Mouse (Mus musculus) ES-E14 (cell line): ENCODE measurements at regions not wholly inside any gene's neighbourhood (a gene's known extent, or its start where the extent isn't known, plus 50 kb on each side); places are given as distances from the start of the nearest gene placed in this dataset.

Source experiments
- DNase-seq: peaks from one replicate; pipeline ENCODE4 v3.0.0-alpha.2; 2013; ENCODE audit warnings: low read depth, low spot score
- H3K27ac ChIP-seq: 2 replicates; pipeline ENCODE4 v1.5.1; 2012; ENCODE audit warnings: low read depth, mild to moderate bottlenecking, low read length, moderate library complexity, mixed read lengths; ENCODE audit not compliant: poor library complexity, insufficient read depth, severe bottlenecking
- H3K36me3 ChIP-seq: 2 replicates; pipeline ENCODE4 v1.6.1; 2012; ENCODE audit warnings: mild to moderate bottlenecking, low read length, moderate library complexity, mixed read lengths; ENCODE audit not compliant: control insufficient read depth, poor library complexity, insufficient read depth, severe bottlenecking
- H3K4me1 ChIP-seq, 2 experiments: fragments of 150-350 bp in 1 of 2; sonication (generic) in 1 of 2; 2 replicates each; pipeline ENCODE4 v1.6.1; 2012; ENCODE audit warnings: low read length in 2 of 2, mild to moderate bottlenecking in 1 of 2, mixed read lengths in 1 of 2; ENCODE audit not compliant: control insufficient read depth in 2 of 2, insufficient read depth in 2 of 2, poor library complexity in 1 of 2
- H3K4me3 ChIP-seq, 2 experiments: fragments of 150-350 bp in 1 of 2; sonication (generic) in 1 of 2; 2 replicates each; pipeline ENCODE4 v1.5.1; 2012; ENCODE audit warnings: low read length in 2 of 2, low read depth in 1 of 2, mild to moderate bottlenecking in 1 of 2, mixed read lengths in 1 of 2; ENCODE audit not compliant: insufficient read depth in 1 of 2, poor library complexity in 1 of 2, severe bottlenecking in 1 of 2
- H3K9ac ChIP-seq: 2 replicates; pipeline ENCODE4 v1.6.1; 2012; ENCODE audit warnings: low read depth, mild to moderate bottlenecking, low read length, mixed read lengths; ENCODE audit not compliant: poor library complexity, insufficient read depth, severe bottlenecking
- H3K9me3 ChIP-seq: fragments of 150-350 bp; sonication (generic); 2 replicates; pipeline ENCODE4 v1.6.1; 2012; ENCODE audit warnings: low read depth, mild to moderate bottlenecking, low read length; ENCODE audit not compliant: control insufficient read depth, insufficient read depth
- CHD2 ChIP-seq: IDR thresholded peaks from 2 replicates; pipeline ENCODE4 v1.6.1; 2014; ENCODE audit warnings: mild to moderate bottlenecking, low read depth, low read length, inconsistent platforms
- HCFC1 ChIP-seq: IDR thresholded peaks from 2 replicates; pipeline ENCODE4 v1.6.1; 2012; ENCODE audit warnings: low read length, inconsistent platforms, borderline replicate concordance; ENCODE audit not compliant: insufficient read depth
- MAFK ChIP-seq: IDR thresholded peaks from 2 replicates; pipeline ENCODE4 v1.6.1; 2014; ENCODE audit warnings: mild to moderate bottlenecking, low read depth, low read length, inconsistent platforms; ENCODE audit not compliant: insufficient read depth
- ZC3H11A ChIP-seq: IDR thresholded peaks from 2 replicates; pipeline ENCODE4 v1.6.1; 2012; ENCODE audit warnings: low read depth, mild to moderate bottlenecking, inconsistent platforms, low read length, borderline replicate concordance
- ZNF384 ChIP-seq: IDR thresholded peaks from 2 replicates; pipeline ENCODE4 v1.6.1; 2012; ENCODE audit warnings: low read depth, low read length, inconsistent platforms
- in situ Hi-C, 2 experiments: fragments of 600-800 bp; cut with MboI; formaldehyde crosslinking; loops; one replicate each; pipeline ENCODE4 v1.15.1; 2025; ENCODE audit warnings: low sequenced_read_pairs in 2 of 2, inconsistent platforms in 1 of 2; ENCODE audit not compliant: unreplicated experiment in 2 of 2

GRCm38 (mm10) chrX:118320123-118320522, 106.9 kb upstream of the Tgif2lx2 start:
- no peak for TF ChIP-seq ZC3H11A
- TF ChIP-seq CHD2 = no peak
- no peak for TF ChIP-seq HCFC1
- TF ChIP-seq MAFK = no peak
- TF ChIP-seq ZNF384 = no peak
- no peaks in the 10 kb centered on the region for H3K36me3 ChIP-seq
- H3K27ac ChIP-seq = no peak overlapping the region
- no peak overlapping the region for H3K4me3 ChIP-seq
- H3K9me3 ChIP-seq = no peaks in the 10 kb centered on the region
- in situ Hi-C loops = no loop called here
- H3K4me1 ChIP-seq = no peaks in the 10 kb centered on the region
- no peak overlapping the region for H3K9ac ChIP-seq
- peak; percentile 13 for DNase-seq

GRCm38 (mm10) chrX:118356888-118357287, 70.1 kb upstream of the Tgif2lx2 start:
- Histone ChIP-seq H3K9ac (no peak overlapping the region), H3K4me1 (no peaks in the 10 kb centered on the region), H3K4me3 (no peak overlapping the region), H3K36me3 (no peaks in the 10 kb centered on the region), H3K27ac (no peak overlapping the region), H3K9me3 (no peaks in the 10 kb centered on the region)
- TF ChIP-seq MAFK (no peak), ZNF384 (no peak), CHD2 (no peak), ZC3H11A (no peak), HCFC1 (no peak)
- in situ Hi-C loops = no loop called here
- no peak for DNase-seq
